Mouse (Mus musculus): Measurements from ENCODE around the gene Ldlrad1.

Gene Ldlrad1

DNA sequence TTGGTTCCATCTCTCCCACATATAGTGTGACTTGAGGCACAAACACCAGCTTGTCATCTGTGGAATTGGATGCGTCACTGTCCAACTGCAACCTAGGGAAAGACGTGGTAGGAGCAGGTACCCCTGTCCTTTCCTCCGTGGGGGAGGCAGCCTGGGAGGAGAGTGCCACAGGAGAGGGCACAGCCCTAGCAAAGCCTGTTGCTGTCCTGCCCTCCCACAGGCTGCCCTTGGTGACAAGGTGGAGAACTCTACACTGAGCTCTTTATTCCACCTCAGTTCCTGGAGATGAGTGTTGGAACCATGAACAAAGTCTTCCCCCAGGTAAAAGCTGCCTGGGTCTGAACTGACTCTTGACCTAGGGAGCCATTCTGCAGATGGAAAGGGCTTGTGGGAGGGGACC is at the start of gene Ldlrad1:
Gene Ldlrad1, plus strand, starts transcription at position 301 of the 400 bp plus-strand sequence.
- no peak for DNase-seq (ENCODE audit: low spot score)

DNA sequence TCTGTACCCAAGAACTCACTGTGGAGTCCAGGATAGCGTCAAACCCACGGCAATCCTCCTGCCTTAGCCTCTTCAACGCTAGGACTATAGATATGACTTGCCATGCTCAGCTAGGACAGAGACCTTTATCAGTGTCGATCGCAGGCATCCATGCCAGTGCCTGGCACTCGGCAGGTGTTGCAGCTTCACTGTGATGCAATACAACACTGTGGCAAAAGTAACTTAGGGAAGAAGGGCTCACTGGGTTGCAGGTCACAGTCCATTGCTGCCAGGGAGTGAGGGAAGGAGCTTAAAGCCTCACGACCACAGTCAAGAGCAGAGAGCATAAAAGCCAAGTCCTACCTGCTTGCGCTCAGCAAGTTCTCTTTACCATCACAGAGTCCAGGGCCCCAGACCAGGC is 48.8 kb upstream of the Ldlrad1 start:
- no peak for DNase-seq (ENCODE audit: low spot score)

DNA sequence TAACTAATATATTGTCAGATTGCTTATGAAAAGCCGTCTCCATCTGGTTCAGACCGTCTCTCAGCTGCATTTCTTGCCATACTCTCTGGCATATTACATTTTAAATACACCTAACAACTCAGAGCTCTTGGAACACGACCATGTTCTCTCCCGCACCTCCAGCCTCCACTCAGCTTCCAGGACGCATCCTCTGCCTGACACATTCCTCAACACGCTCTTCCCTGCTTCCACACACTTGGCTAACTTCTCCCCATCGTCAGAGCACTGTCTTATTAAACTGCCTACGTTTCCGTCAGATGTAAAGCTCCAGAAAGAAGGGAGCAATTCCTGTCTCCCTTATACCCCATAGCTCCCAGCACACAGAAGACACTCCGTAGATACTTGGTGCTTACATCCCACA is 45.6 kb upstream of the Ldlrad1 start:
- no peak for DNase-seq (ENCODE audit: low spot score)

DNA sequence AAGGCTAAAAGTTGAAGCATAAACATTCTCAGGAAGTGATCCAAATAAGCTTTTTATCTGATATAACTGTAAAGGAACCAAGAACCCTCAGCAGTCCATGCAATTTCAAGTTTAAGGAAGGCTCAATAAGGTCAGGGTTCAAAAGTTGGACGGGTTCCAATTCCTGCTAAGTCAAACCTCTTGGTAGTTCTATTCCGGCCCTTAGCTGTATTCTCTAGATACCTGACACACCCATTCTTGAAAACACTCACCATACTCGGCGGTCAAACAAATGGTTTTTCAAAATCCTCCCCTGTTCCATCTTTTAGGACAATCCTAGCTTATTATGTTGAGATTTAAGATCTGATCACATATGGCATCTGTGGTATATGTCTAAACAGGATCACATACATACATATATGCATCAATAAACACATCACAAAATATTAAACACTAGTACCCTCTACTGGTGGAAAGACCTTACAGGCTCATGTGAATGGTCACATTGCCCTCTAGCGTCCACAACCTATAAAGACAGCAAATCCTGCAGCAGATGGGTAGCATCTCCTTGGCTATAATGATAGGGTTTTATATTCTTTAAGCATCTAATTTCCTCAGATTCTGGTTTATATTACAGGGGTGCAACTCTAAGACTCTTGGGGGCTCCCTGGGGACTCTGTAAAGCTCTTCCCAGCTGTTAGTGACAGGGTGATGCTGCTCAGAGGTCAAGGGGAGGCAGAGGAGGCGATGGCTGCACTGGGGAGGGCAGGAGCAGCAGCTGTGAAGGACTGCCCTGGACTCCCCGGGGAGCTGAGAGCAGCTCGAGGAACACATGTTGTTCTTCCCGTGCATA is 45.0 kb upstream of the Ldlrad1 start:
- peak; percentile 36 for DNase-seq (ENCODE audit: low spot score)

DNA sequence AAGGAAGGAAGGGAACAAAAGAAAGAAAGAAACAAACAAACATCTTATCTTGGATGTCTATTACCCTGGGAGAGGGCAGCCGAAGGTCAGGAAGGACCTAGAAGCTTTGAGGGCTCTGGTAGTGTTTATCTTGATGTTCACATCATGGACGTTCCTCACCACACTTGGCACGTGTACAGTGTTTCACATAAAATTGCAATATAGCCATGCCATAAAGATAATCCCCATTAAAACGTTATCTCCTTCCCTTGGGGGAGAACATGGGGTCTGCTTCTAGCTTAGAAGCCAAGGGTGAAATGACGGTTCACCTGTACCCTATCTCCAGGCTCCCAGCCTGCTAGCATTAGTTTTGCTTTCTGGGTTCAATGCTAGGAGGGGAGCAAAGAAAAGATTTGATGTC is 42.3 kb upstream of the Ldlrad1 start:
- no peak for DNase-seq (ENCODE audit: low spot score)

DNA sequence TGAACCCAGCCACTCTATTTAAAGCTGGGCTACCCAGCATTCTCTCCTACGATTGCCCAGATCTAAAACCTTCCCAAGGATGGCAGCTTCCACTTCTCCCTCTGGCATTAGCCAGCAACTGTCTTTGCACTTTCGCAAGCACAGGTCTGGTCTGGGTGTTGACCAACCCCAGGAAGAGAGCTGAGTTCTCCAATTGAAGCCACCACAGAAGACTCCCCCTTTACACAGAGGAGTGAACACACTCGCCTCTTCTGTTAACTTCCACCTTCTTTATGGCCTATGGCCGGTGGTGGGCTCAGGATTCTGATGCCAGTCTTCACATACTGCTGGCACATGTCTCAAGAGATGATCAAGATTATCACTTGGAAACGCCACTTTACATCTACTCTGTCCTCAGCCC is 41.2 kb upstream of the Ldlrad1 start:
- no peak for DNase-seq (ENCODE audit: low spot score)

- no peak for DNase-seq (ENCODE audit: low spot score)
Measured at GRCm38 (mm10) chr4:107177506-107177905, 31.5 kb upstream of the Ldlrad1 start.

DNA sequence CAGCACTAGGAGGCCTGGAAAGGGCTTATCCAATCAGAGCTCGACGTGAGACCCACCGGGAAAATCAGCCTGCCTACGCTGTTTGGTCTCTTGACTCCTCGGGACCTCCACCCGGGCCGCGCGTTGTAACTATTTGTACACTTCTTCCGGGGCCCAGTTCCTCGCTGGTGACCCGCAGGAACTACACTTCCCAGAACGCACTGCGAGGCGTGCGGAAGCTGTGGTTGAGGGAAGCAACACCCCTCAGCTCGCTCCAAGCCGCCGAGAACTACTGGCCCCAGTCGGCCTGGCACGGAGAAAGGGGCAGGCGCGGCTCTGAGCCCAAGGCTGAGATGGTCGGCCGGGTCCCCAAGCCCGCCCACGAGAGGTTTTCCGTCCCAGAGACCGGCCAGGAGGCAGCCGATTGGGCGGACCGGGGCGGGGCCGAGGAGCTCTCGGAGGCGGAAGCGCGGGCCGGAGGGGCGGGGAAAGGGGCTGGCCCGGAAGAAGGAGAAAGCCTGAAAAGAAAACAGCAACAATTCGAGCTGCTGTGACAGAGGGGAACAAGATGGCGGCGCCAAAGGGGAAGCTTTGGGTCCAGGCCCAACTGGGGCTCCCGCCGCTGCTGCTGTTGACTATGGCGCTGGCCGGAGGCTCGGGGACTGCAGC is 30.7 kb upstream of the Ldlrad1 start, which contains the start of gene Tmem59:
Gene Tmem59, plus strand, starts transcription at position 218 of the 648 bp plus-strand sequence.
- peak; percentile 98 for DNase-seq (ENCODE audit: low spot score)

- DNase-seq (ENCODE audit: low spot score) = peak; percentile 52
Measured at GRCm38 (mm10) chr4:107178830-107179490, 30.0 kb upstream of the Ldlrad1 start, which contains the start of gene Tceanc2. Gene Tceanc2, minus strand, starts transcription at chr4:107179116.

DNA sequence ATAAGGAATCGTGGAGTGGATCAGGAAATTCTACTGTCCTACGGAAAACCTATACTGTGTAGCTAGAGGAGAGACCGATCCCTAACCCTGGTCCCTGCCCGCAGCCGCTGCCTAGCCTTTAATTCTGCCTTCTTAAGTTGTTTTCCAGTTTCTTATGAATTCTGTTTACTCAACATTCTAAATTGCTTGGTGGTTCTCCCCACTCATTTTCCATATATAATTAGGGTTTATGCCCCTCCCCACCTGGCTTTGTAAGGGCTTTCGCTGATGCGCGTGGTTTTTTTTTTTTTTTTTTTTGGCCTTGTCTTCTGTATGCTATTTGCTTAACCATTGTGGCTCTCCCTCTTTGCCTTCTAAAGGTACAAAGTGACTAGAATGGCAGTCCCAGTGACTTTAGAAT is 29.4 kb upstream of the Ldlrad1 start:
- no peak for DNase-seq (ENCODE audit: low spot score)

- DNase-seq (ENCODE audit: low spot score) = no peak
Measured at GRCm38 (mm10) chr4:107180746-107181145, 28.2 kb upstream of the Ldlrad1 start.

- DNase-seq (ENCODE audit: low spot score) = no peak
Measured at GRCm38 (mm10) chr4:107181866-107182265, 27.1 kb upstream of the Ldlrad1 start.

DNA sequence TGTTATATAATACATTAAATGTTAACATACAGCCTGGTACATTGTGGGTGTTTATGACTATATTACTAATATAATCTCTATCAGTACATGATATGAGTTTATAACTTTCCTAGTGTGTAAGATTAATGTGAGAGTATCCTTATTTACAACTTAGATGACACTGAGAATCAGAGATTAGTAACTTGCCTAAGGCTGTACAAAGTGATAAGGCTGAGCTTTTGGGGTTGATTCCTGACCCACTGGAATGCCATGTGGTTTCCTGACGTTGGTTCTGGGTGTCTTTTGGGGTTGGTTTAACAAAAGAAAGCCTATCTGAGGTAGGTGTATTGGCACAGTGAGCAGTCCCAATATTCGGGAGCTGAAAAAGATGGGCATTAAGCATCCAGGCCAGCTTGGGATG is 26.2 kb upstream of the Ldlrad1 start:
- no peak for DNase-seq (ENCODE audit: low spot score)

- no peak for DNase-seq (ENCODE audit: low spot score)
Measured at GRCm38 (mm10) chr4:107183203-107183602, 25.8 kb upstream of the Ldlrad1 start.

DNA sequence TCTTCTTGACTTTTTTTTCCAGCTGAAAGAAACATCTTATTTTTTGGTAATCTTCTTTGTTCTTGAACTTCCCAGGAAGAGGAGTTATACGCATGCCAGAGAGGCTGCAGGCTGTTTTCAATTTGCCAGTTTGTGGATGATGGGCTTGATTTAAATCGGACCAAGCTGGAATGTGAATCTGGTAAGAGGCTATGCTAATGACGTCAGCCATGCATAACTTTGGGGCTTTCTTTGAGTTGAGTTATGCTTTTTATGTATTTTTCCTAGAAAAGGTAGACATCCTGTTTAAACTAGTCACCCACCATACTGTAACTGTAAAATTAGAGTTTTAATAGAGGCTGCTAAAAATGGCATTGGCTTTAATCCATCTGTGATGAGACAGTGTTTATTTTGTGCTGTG is 23.3 kb upstream of the Ldlrad1 start:
- no peak for DNase-seq (ENCODE audit: low spot score)

- DNase-seq (ENCODE audit: low spot score) = no peak
Measured at GRCm38 (mm10) chr4:107193841-107194240, 15.1 kb upstream of the Ldlrad1 start.

- DNase-seq (ENCODE audit: low spot score) = no peak
Measured at GRCm38 (mm10) chr4:107196454-107196853, 12.5 kb upstream of the Ldlrad1 start.

- DNase-seq (ENCODE audit: low spot score) = no peak
Measured at GRCm38 (mm10) chr4:107198072-107198471, 10.9 kb upstream of the Ldlrad1 start.

GRCm38 (mm10) chr4:107201779-107202178 is 7.2 kb upstream of the Ldlrad1 start:
- DNase-seq (ENCODE audit: low spot score) = no peak

DNA sequence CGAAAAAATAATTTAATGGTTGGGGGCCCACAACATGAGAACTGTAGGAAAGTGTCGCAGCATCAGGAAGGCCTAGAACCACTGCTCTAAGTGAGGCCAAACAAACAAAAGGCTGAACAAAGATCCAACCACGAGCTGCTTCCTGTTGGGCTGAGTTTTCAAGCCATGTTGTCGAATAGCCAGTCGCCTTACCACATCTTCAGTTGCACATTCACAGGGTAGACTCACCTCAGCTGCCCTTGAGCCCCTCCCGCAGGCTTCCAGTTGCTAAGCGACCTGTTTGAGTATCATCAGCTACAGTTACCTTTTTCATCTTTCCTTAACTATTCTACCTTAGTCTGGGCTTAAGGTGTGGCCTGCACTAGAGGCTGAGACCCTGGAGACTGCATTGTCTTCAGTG is 6.0 kb upstream of the Ldlrad1 start:
- no peak for DNase-seq (ENCODE audit: low spot score)

DNA sequence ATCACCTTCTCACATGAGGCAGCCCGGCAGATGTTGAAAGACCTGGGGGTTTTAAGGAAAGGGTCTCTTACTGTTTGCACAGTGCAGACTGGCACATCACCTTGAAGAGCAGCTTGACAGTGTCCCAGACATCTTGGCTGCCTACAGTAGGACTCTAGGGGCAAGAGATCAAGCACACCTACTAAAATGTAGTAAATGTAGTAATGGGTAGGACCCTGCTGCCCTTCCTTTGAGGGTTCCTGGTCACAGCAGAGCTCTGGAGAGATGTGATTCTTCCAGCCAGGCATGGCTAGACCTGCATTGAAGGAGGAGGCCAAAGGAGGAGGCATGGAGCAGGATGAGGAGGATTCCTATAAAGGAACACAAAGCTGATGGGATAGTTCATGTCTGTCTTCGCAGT is 2.0 kb upstream of the Ldlrad1 start:
- DNase-seq (ENCODE audit: low spot score) = no peak

GRCm38 (mm10) chr4:107210483-107211097 is 1.6 kb downstream of the Ldlrad1 start:
- no peak for DNase-seq (ENCODE audit: low spot score)
